Mouse (Mus musculus) lung, postnatal 0 days (tissue): Measurements from ENCODE around the gene Fabp3.

ENCODE experiments used
- CTCF ChIP-seq: IDR thresholded peaks from 2 replicates; pipeline ENCODE4 v1.5.1; 2016; ENCODE audit warnings: antibody characterized with exemption, mild to moderate bottlenecking
- EP300 ChIP-seq: IDR thresholded peaks from 2 replicates; pipeline ENCODE4 v1.6.1; 2016; ENCODE audit warnings: antibody characterized with exemption, mild to moderate bottlenecking, control low read depth

DNA sequence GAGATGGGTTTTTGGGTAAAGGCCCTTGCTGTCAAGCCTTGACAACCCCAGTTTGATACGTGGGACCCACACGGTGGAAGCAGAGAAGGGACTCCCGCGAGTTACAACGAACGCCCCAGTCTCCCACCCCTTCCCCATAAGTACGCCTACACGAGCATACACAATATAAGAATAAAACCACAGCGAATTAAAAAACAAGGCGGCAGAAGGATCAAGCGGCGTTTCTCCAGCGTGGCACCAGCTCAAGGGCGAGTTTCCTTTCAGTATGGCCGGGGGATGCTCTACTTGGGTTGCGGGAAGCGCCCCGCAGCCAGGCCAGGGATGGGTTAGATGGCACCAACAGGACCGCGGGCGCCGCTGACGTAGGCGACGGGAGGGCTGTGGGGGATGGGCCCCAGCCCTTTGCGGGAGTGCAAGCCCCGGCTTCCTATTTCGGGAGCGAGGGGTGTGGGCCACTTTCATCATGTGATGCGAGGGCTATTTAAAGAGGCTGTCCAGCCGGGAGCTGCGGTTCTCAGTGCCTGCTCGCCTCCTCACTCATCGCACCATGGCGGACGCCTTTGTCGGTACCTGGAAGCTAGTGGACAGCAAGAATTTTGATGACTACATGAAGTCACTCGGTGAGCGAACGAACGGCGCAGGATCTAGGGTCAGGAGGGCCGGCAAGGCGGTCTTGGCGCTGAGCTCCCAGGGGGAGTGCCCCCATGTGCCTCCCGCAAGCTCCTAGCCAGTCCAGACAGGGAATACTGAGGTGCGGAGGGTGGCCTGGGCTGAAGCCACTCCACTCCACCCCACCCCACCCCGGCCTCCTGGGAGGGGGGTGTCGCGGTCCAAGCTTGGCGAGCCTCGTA is at the start of gene Fabp3, which contains the start of gene Gm10570:
- TF ChIP-seq CTCF (no peak), EP300 (no peak)
